Mouse (Mus musculus) neutrophil, adult 59 days (primary cell): Measurements from ENCODE around the gene Spin2g. TPM values are rescaled to one million over a fixed set of nuclear protein-coding genes. Genes with fewer than 3 reads are reported as not detected.

ENCODE experiments used
- total RNA-seq, 2 experiments: library from RNA; stranded (reverse); gene quantifications; 1 replicate in 1 of 2; 2 replicates in 1 of 2; pipeline ENCODE4 v1.2.4; 2023

Spin2g gene
- not detected for total RNA-seq

DNA sequence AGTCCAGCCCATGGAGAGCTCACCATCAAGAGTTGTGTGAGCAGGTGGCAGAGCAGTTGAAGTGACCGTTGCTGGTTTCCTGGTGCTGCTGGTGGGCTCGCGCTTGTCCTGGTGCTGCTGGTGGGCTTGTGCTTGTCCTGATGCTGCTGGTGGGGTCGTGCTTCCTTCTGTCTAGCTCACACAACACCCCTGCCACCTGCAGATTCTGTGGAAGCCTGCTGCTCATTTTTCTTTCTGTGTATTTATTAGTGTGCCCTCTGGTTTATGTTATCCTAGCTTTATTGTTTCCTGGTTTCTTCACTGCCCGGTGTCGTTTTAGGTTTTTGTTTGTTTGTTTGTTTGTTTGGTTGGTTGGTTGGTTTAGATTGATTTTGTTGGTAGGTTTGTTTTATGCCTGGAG lies at the start of gene Spin2g:
Gene Spin2g, minus strand, starts transcription at position 101 of the 400 bp plus-strand sequence.

Other genes with a start within 250 kb of the Spin2g start
- not detected for gene Btbd35f9, start 77.2 kb downstream of the Spin2g start, total RNA-seq
- gene Btbd35f8, start 211.8 kb upstream of the Spin2g start, total RNA-seq, result not detected